In the genomic region with DNA sequence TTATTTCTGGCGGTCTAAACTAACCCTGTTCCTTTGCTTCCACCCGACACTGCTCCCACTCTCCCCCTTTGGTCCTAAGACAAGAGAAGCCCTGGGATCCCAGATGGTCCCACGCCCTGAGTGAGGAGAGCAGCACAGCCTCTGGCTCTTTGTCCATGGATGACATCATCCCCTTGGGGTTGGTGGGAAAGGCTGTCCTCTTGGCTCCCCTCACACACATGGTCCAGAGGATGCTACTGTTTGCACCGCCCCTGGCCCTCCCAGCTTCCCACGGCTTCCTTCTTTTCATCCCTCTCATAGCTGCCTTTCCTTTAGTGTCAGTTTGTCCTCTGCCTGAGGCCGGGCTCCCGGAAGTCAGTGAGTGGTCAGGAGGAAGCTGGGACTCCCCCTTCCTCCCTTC, we compare ENCODE assay signal across 11 mouse cellular contexts. TPM values are rescaled to one million over a fixed set of nuclear protein-coding genes. Genes with fewer than 3 reads are reported as not detected.
A peak's percentile ranks its signal among the peaks of the same experiment; 100 is the strongest.
DNase-seq lines count a peak whose midpoint lies in the region; ATAC-seq lines count a peak whose summit lies in the region.
"Had no signal": no experiment of that assay in that cellular context is flagged by ENCODE, and none has a peak within 500 bp of the region (broad histone marks: within the 10 kb centered on the region; RNA-seq: fewer than 3 reads in every experiment).

No protein-coding gene starts in this region.

- ATAC-seq in hindbrain, embryonic 13.5 days (ENCODE audit: low FRiP score), result no peak
- no peak for ATAC-seq in embryonic facial prominence, embryonic 12.5 days (ENCODE audit: insufficient number of reproducible peaks, insufficient read depth, low FRiP score, low TSS enrichment)
- ATAC-seq in frontal cortex, adult (ENCODE audit: low TSS enrichment), result no peak

- H3K4me1 ChIP-seq in hindbrain, embryonic 10.5 days (replicated peaks), result peaks cover 60% of the 10 kb centered on the region
- H3K4me1 ChIP-seq in hindbrain, embryonic 13.5 days (replicated peaks), result peaks cover 42% of the 10 kb centered on the region
- peaks cover 38% of the 10 kb centered on the region for H3K4me1 ChIP-seq in embryonic facial prominence, embryonic 12.5 days

- peaks cover 11% of the 10 kb centered on the region for H3K27me3 ChIP-seq in hindbrain, embryonic 10.5 days (ENCODE audit: insufficient read depth, poor library complexity, severe bottlenecking)
- peaks cover 17% of the 10 kb centered on the region for H3K27me3 ChIP-seq in hindbrain, embryonic 13.5 days
- H3K27me3 ChIP-seq in embryonic facial prominence, embryonic 12.5 days, result 0 out of 2 replicates have a peak, but pooled peaks cover 1% of the 10 kb centered on the region
- H3K27me3 ChIP-seq: CH12.LX had no signal

- no peak overlapping the region for H3K9ac ChIP-seq in hindbrain, embryonic 13.5 days
- no peak overlapping the region for H3K9ac ChIP-seq in embryonic facial prominence, embryonic 12.5 days

- intact Hi-C loops in heart, postnatal 36 days (cut with DNase I), result no loop called here

- no peak overlapping the region for H3K4me3 ChIP-seq in hindbrain, embryonic 10.5 days
- H3K4me3 ChIP-seq in hindbrain, embryonic 13.5 days, result no peak overlapping the region
- no peak overlapping the region for H3K4me3 ChIP-seq in embryonic facial prominence, embryonic 12.5 days
- H3K4me3 ChIP-seq: erythroblast, embryonic 14.5 days had no signal

- H3K27ac ChIP-seq in hindbrain, embryonic 10.5 days, result 0 out of 2 replicates have a peak overlapping the region, but pooled peaks have one; percentile 59
- H3K27ac ChIP-seq in hindbrain, embryonic 13.5 days, result no peak overlapping the region
- H3K27ac ChIP-seq in embryonic facial prominence, embryonic 12.5 days, result 0 out of 2 replicates have a peak overlapping the region, but pooled peaks have one; percentile 9

- no peaks in the 10 kb centered on the region for H3K9me3 ChIP-seq in hindbrain, embryonic 10.5 days
- H3K9me3 ChIP-seq in hindbrain, embryonic 13.5 days, result no peaks in the 10 kb centered on the region
- H3K9me3 ChIP-seq in embryonic facial prominence, embryonic 12.5 days, result no peaks in the 10 kb centered on the region

- no peak for DNase-seq in hindbrain, embryonic 10.5 days (ENCODE audit: low spot score)
- peak; percentile 60 for DNase-seq in brain, adult 2 months (ENCODE audit: low read depth, low spot score)
- peak; percentile 63 to 77 for DNase-seq in heart, postnatal 36 days
- DNase-seq in kidney, postnatal 14 days, result no peak
- DNase-seq in yolk sac, embryonic 10.5 days (ENCODE audit: low spot score), result no peak
- DNase-seq: kidney, postnatal 4 days had no signal

- H3K36me3 ChIP-seq in hindbrain, embryonic 10.5 days, result no peaks in the 10 kb centered on the region
- H3K36me3 ChIP-seq in hindbrain, embryonic 13.5 days, result no peaks in the 10 kb centered on the region
- H3K36me3 ChIP-seq in embryonic facial prominence, embryonic 12.5 days, result no peaks in the 10 kb centered on the region

- WGBS in hindbrain, embryonic 10.5 days, result 60% methylated on average over 7 of the region's 7 CpGs
- WGBS in hindbrain, embryonic 13.5 days, result 65% methylated on average over 7 of the region's 7 CpGs
- WGBS in embryonic facial prominence, embryonic 12.5 days, result 60% methylated on average over 7 of the region's 7 CpGs

- H3K4me2 ChIP-seq in hindbrain, embryonic 13.5 days, result no peak overlapping the region
- no peak overlapping the region for H3K4me2 ChIP-seq in embryonic facial prominence, embryonic 12.5 days (replicated peaks)

RNA-seq across cellular contexts. Expression of a gene that starts 7.3 kb away (rescaled TPM):
- 2.1 and 4.3 TPM in 2 replicates for polyA plus RNA-seq in hindbrain, embryonic 10.5 days (2016; fragmentation: Nextera tagmentation; extraction: Ambion mirVana)
- 4.8 and 5.2 TPM in 2 replicates for polyA plus RNA-seq in hindbrain, embryonic 13.5 days (2015; fragmentation: Nextera tagmentation; extraction: Ambion mirVana)
- polyA plus RNA-seq in embryonic facial prominence, embryonic 12.5 days (2016; fragmentation: Nextera tagmentation; extraction: Ambion mirVana), result 2.5 and 3.1 TPM in 2 replicates
- 10 to 100 TPM; 15.3 to 18.8 TPM for total RNA-seq in heart, postnatal 36 days (2021)

RNA-seq across cellular contexts. Expression of a gene that starts 24.4 kb away (rescaled TPM):
- polyA plus RNA-seq in hindbrain, embryonic 10.5 days (2016; fragmentation: Nextera tagmentation; extraction: Ambion mirVana), result 42.0 and 49.6 TPM in 2 replicates
- 26.4 and 27.4 TPM in 2 replicates for polyA plus RNA-seq in hindbrain, embryonic 13.5 days (2015; fragmentation: Nextera tagmentation; extraction: Ambion mirVana)
- 44.6 and 45.8 TPM in 2 replicates for polyA plus RNA-seq in embryonic facial prominence, embryonic 12.5 days (2016; fragmentation: Nextera tagmentation; extraction: Ambion mirVana)
- total RNA-seq in heart, postnatal 36 days (2021), result 10 to 100 TPM; 10.6 to 11.8 TPM

Comparison
In these comparisons a context has a peak if more than half of its experiments do, and no peak if none do; other contexts are left out.
1. DNase-seq: peak in brain, adult 2 months (single experiment) and heart, postnatal 36 days (2 of 2); none in hindbrain, embryonic 10.5 days (single experiment), kidney, postnatal 14 days (single experiment) and yolk sac, embryonic 10.5 days (single experiment).